Mouse (Mus musculus) T-helper 17 cell (primary cell): ENCODE measurements around the gene H2-DMb2.

ENCODE experiments used
- in situ Hi-C, 2 experiments: fragments of 300-600 bp; cut with MboI, MseI; formaldehyde crosslinking; loops; 1 replicate in 1 of 2; 2 replicates in 1 of 2; pipeline ENCODE4 v1.15.1; 2025; ENCODE audit warnings: high pct_unique_total_duplicates in 2 of 2

H2-DMb2 gene

GRCm38 (mm10) chr17:34170877-34171498 is 27.9 kb downstream of the H2-DMb2 start:
- in situ Hi-C loops, result loop anchor here in 1 of 2 experiments (5.0 kb wide), 1 partner anchor 66 kb away; the partner anchor contains the start of gene H2-Ob

GRCm38 (mm10) chr17:34172528-34172927 is 29.4 kb downstream of the H2-DMb2 start:
- in situ Hi-C loops, result loop anchor here in 1 of 2 experiments (5.0 kb wide), 1 partner anchor 65 kb away; the partner anchor contains the start of gene H2-Ob

DNA sequence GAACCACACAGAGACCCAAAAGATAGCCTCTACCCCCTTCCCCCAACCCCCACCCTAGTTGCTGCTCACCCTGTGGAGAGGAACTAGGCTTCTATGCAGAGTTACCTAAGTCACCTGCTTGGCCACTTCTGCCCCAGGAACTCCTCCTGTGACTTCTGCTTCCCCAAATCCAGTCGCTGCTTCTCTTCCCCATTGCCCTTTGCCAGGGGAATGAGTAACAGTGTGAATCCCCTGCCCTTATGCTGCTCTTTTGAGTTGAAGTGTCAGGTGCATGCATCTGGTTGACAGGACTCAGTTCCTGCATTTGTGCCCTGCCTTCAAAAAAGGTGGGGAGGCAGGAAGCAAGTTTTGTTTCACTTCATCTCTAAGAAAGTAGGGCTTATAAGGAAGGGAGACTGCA is 31.0 kb downstream of the H2-DMb2 start:
- in situ Hi-C loops, result loop anchor here in 1 of 2 experiments (5.0 kb wide), 1 partner anchor 63 kb away; the partner anchor contains the start of gene H2-Ob

GRCm38 (mm10) chr17:34177179-34177578 is 34.1 kb downstream of the H2-DMb2 start:
- in situ Hi-C loops, result loop anchor here (5.0 to 25.0 kb wide), 2 partner anchors 60 to 1035 kb away; partner anchors contain the start of genes Gm16181 (in 2 of the 2), Lta (in 2 of the 2), Tnf (in 2 of the 2) and H2-Ob (in 1 of the 2)

- in situ Hi-C loops, result loop anchor here (5.0 to 25.0 kb wide), 2 partner anchors 58 to 1033 kb away; partner anchors contain the start of genes Gm16181 (in 2 of the 2), Lta (in 2 of the 2), Tnf (in 2 of the 2) and H2-Ob (in 1 of the 2)
Observed at GRCm38 (mm10) chr17:34179019-34179418, 35.9 kb downstream of the H2-DMb2 start.

GRCm38 (mm10) chr17:34179913-34180859 is 37.1 kb downstream of the H2-DMb2 start:
- in situ Hi-C loops, result loop anchor here (5.0 to 25.0 kb wide), 3 partner anchors 37 to 1032 kb away; partner anchors contain the start of genes Gm16181 (in 2 of the 2), Lta (in 2 of the 2), Tnf (in 2 of the 2) and H2-Ob (in 1 of the 2)

- in situ Hi-C loops, result loop anchor here (5.0 to 25.0 kb wide), 2 partner anchors 34 to 1029 kb away; partner anchors contain the start of genes Gm16181 (in 2 of the 2), Lta (in 2 of the 2) and Tnf (in 2 of the 2)
Observed at GRCm38 (mm10) chr17:34183564-34184219, 40.6 kb downstream of the H2-DMb2 start.

DNA sequence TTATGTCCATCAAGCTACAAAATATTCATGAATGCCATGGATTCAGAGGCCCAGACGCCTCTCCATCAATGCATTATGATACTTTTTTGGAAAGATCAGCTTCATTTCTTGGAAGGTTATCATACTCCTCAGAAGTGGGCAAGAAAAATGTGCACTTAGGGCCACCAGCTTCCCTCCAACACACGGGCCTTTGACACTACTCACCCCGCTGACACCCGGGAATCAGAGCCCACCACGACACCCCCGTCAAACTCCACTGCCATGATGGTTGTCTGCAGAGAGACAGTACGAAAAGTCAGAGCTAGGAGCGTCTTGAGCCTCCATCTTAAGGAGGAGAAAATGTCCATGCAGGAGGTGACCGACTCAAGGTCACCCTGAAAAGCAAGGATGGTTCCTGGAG is 42.4 kb downstream of the H2-DMb2 start:
- in situ Hi-C loops, result loop anchor here (25.0 kb wide), 1 partner anchor 1027 kb away; the partner anchor contains the start of genes Gm16181 (in 2 of the 2), Lta (in 2 of the 2) and Tnf (in 2 of the 2)

DNA sequence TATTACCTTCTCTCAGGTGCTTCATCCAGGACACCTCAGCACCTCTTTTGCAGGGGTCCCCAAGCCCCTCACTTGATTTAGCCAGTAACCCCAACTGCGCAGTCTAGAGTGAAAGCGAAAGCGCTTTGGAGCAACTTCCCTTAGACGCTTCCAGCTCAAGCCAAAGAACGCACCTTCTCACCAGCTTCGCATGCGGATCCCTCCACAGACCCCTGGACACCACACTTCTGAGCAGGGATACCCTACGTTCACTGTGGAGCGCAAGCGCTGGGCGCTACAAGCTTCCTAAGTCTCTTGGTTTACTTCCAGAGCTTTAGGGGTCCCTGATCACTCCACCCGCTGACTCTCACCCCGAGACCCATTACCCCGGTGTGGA is 43.8 kb downstream of the H2-DMb2 start:
- in situ Hi-C loops, result loop anchor here (25.0 kb wide), 1 partner anchor 1025 kb away; the partner anchor contains the start of genes Gm16181 (in 2 of the 2), Lta (in 2 of the 2) and Tnf (in 2 of the 2)

DNA sequence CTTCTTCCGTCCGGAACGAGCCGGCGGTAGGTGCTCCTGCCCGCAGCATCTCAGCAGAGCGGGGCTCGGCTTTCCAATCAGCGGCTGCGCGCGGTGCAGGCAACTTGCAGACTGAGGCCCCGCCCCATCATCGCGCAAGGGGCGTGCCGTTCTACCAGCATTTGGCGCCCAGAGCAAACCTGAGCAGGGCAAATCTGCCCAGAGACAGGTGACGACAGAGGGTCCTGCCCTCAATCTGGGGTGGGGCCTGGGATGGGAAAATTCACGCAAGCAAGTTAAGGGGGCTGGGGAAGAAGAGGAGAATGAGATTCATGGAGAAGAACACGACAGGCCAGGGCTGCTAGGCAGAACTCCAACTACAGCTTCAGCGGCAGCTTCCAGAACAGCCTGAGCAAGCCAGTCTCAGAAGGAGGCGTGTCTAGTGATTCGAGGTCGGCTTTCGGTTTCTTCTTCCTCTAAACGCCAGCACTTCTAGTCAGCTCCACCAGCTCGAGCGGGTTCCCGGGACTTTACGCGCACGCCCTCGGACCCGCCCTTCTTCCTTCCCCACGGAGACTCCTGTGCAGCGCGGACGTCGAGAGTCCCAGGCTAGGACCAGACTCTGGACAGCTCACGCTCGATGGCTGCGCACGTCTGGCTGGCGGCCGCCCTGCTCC is 44.3 kb downstream of the H2-DMb2 start, which contains the start of the genes Tap1 and Psmb9:
TSS of gene Tap1 (plus strand) at position 293 of the 656 bp plus-strand sequence.
TSS of gene Psmb9 (minus strand) at position 504 of the 656 bp plus-strand sequence.
- in situ Hi-C loops, result loop anchor here (25.0 kb wide), 1 partner anchor 1025 kb away; the partner anchor contains the start of genes Gm16181 (in 2 of the 2), Lta (in 2 of the 2) and Tnf (in 2 of the 2)

- in situ Hi-C loops, result loop anchor here (25.0 kb wide), 1 partner anchor 1024 kb away; the partner anchor contains the start of genes Gm16181 (in 2 of the 2), Lta (in 2 of the 2) and Tnf (in 2 of the 2)
Observed at GRCm38 (mm10) chr17:34188010-34188409, 44.9 kb downstream of the H2-DMb2 start.

DNA sequence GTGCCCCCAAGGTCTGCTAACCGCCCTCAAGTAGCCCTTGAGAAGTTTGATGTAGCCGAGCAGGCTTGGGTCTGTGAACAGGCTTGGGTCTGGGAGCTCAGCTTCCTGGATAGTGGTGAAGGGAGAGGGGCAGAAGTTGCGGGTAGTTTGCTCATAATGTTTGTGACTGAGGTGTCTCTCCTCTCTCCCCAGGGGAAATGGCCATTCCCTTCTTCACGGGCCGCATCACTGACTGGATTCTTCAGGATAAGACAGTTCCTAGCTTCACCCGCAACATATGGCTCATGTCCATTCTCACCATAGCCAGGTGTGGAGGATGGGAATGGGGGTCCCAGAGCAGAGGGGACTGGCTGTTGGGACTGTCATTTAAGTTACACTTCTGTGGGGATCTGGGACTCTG is 45.9 kb downstream of the H2-DMb2 start:
- in situ Hi-C loops, result loop anchor here (25.0 kb wide), 1 partner anchor 1023 kb away; the partner anchor contains the start of genes Gm16181 (in 2 of the 2), Lta (in 2 of the 2) and Tnf (in 2 of the 2)

DNA sequence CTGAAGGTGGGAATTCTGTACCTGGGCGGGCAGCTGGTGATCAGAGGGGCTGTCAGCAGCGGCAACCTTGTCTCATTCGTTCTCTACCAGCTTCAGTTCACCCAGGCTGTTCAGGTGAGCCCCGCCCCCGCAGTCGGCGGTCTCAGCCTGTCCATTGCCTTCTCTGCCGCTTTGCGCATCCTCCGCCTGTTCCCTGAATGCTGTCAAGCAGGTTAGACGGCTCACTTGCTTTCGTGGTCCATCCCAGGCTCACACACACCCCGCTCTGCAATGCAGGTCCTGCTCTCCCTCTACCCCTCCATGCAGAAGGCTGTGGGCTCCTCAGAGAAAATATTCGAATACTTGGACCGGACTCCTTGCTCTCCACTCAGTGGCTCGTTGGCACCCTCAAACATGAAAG is 49.7 kb downstream of the H2-DMb2 start:
- in situ Hi-C loops, result loop anchor here (10.0 to 25.0 kb wide), 4 partner anchors 278 to 1228 kb away; partner anchors contain the start of genes Gm16181 (in 2 of the 2), Lta (in 2 of the 2), Tnf (in 2 of the 2) and Tapbp (in 1 of the 2)

DNA sequence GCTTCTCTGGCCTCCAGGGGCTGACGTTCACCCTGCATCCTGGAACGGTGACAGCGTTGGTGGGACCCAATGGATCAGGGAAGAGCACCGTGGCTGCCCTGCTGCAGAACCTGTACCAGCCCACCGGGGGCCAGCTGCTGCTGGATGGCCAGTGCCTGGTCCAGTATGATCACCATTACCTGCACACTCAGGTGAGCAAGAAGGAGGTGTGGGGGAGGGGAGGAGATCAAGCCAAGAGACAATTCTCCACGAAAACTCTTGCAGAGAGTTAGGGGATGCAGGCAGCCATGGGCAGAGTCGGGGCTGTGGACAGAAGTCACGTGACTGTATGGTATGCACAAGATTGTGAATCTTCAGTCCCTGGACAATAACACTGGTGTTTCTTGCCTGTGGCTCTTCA is 50.4 kb downstream of the H2-DMb2 start:
- in situ Hi-C loops, result loop anchor here (10.0 to 25.0 kb wide), 4 partner anchors 279 to 1229 kb away; partner anchors contain the start of genes Gm16181 (in 2 of the 2), Lta (in 2 of the 2), Tnf (in 2 of the 2) and Tapbp (in 1 of the 2)

DNA sequence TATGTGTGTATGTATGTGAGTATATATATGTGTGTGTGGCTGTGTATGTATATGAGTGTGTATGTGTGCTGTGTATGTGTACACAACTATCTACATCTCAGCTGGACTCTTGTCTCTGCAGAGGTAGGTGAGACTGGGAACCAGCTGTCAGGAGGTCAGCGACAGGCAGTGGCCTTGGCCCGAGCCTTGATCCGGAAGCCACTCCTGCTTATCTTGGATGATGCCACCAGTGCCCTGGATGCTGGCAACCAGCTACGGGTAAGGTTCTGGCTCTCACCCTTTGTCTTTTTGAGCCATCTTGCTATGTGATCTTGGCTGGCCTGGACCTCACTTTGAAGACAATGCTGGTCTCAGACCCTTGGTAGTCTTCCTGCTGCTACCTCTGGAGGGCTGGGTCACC is 51.6 kb downstream of the H2-DMb2 start:
- in situ Hi-C loops, result loop anchor here (10.0 to 25.0 kb wide), 4 partner anchors 280 to 1230 kb away; partner anchors contain the start of genes Gm16181 (in 2 of the 2), Lta (in 2 of the 2), Tnf (in 2 of the 2) and Tapbp (in 1 of the 2)

GRCm38 (mm10) chr17:34196491-34196890 is 53.4 kb downstream of the H2-DMb2 start:
- in situ Hi-C loops, result loop anchor here (10.0 to 25.0 kb wide), 4 partner anchors 282 to 1232 kb away; partner anchors contain the start of genes Gm16181 (in 2 of the 2), Lta (in 2 of the 2), Tnf (in 2 of the 2) and Tapbp (in 1 of the 2)

GRCm38 (mm10) chr17:34196941-34197894 is 54.1 kb downstream of the H2-DMb2 start, which contains the start of gene Psmb8:
Gene Psmb8, plus strand, starts transcription at chr17:34197721.
- in situ Hi-C loops, result loop anchor here (10.0 to 25.0 kb wide), 4 partner anchors 282 to 1232 kb away; partner anchors contain the start of genes Gm16181 (in 2 of the 2), Lta (in 2 of the 2), Tnf (in 2 of the 2) and Tapbp (in 1 of the 2)
